Mouse (Mus musculus) neural tube, embryonic 15.5 days (tissue): ENCODE data around the gene Dnajc9. TPM values are rescaled to one million over a fixed set of nuclear protein-coding genes. Genes with fewer than 3 reads are reported as not detected.

Source experiments
- ATAC-seq: fragments of 200-750 bp; cut with Nextera tagmentation; 2 replicates; pipeline ENCODE4 v1.8.0; 2017; ENCODE audit warnings: mild to moderate bottlenecking, moderate TSS enrichment, moderate library complexity; ENCODE audit not compliant: low FRiP score
- H3K27ac ChIP-seq: fragments of 300-500 bp; sonication (generic); replicated peaks from 2 replicates; pipeline ENCODE4 v1.5.1; 2015; ENCODE audit warnings: mild to moderate bottlenecking, inconsistent platforms
- H3K27me3 ChIP-seq: fragments of 300-500 bp; sonication (generic); replicated peaks from 2 replicates; pipeline ENCODE4 v1.6.1; 2015; ENCODE audit warnings: inconsistent platforms
- H3K36me3 ChIP-seq: fragments of 300-500 bp; sonication (generic); 2 replicates; pipeline ENCODE4 v1.6.1; 2015; ENCODE audit warnings: inconsistent platforms
- H3K4me1 ChIP-seq: fragments of 300-500 bp; sonication (generic); 2 replicates; pipeline ENCODE4 v1.6.1; 2015; ENCODE audit warnings: inconsistent platforms
- H3K4me2 ChIP-seq: fragments of 300-500 bp; sonication (generic); 2 replicates; pipeline ENCODE4 v1.6.1; 2015; ENCODE audit warnings: inconsistent platforms, mild to moderate bottlenecking, moderate library complexity
- H3K4me3 ChIP-seq: fragments of 300-500 bp; sonication (generic); replicated peaks from 2 replicates; pipeline ENCODE4 v1.5.1; 2015; ENCODE audit warnings: mild to moderate bottlenecking, inconsistent platforms
- H3K9ac ChIP-seq: fragments of 300-500 bp; sonication (generic); replicated peaks from 2 replicates; pipeline ENCODE4 v1.6.1; 2015; ENCODE audit warnings: mild to moderate bottlenecking, inconsistent platforms
- H3K9me3 ChIP-seq: fragments of 300-500 bp; sonication (generic); replicated peaks from 2 replicates; pipeline ENCODE4 v1.6.1; 2016; ENCODE audit warnings: inconsistent platforms
- WGBS: fragments of 180-500 bp; shearing (Covaris S2); methylation state at CpG from one replicate; pipeline ENCODE4 v1.1.7; 2015; ENCODE audit warnings: mixed read lengths; 5-methylcytosine and 5-hydroxymethylcytosine counted together
- polyA plus RNA-seq: library from polyadenylated mRNA; unstranded; fragments of >200 nt; fragmentation: Nextera tagmentation; extraction: Ambion mirVana; gene quantifications from 2 replicates; pipeline ENCODE4 v1.2.1, GENCODE M21; 2015

Gene Dnajc9
- polyA plus RNA-seq, 1 experiment from 2014 or later: 115 TPM

GRCm38 (mm10) chr14:20347441-20347990, 41.2 kb downstream of the Dnajc9 start:
- Histone ChIP-seq H3K9ac (peak overlapping the region; percentile 74), H3K9me3 (no peaks in the 10 kb centered on the region), H3K4me3 (peak overlapping the region; percentile 93), H3K4me2 (peak overlapping the region; percentile 72), H3K27me3 (no peaks in the 10 kb centered on the region), H3K27ac (peak overlapping the region; percentile 96), H3K4me1 (peaks cover 34% of the 10 kb centered on the region), H3K36me3 (peaks cover 28% of the 10 kb centered on the region)
- WGBS: 5% methylated on average over 15 of the region's 15 CpGs
- ATAC-seq: peak; percentile 79

- ATAC-seq: no peak
- peaks cover 34% of the 10 kb centered on the region for H3K4me1 ChIP-seq
- H3K9ac ChIP-seq: no peak overlapping the region
- no peaks in the 10 kb centered on the region for H3K9me3 ChIP-seq
- 89% methylated on average over 9 of the region's 9 CpGs for WGBS
- peaks cover 36% of the 10 kb centered on the region for H3K36me3 ChIP-seq
- no peaks in the 10 kb centered on the region for H3K27me3 ChIP-seq
- H3K4me3 ChIP-seq: no peak overlapping the region
- H3K4me2 ChIP-seq: no peak overlapping the region
- no peak overlapping the region for H3K27ac ChIP-seq
Observed at GRCm38 (mm10) chr14:20345885-20346284, 42.8 kb downstream of the Dnajc9 start.

GRCm38 (mm10) chr14:20340866-20341265, 47.8 kb downstream of the Dnajc9 start:
- 85% methylated on average over 7 of the region's 7 CpGs for WGBS
- H3K9me3 ChIP-seq: no peaks in the 10 kb centered on the region
- H3K27ac ChIP-seq: no peak overlapping the region
- no peak overlapping the region for H3K4me3 ChIP-seq
- H3K27me3 ChIP-seq: no peaks in the 10 kb centered on the region
- no peak overlapping the region for H3K9ac ChIP-seq
- no peak for ATAC-seq
- no peak overlapping the region for H3K4me2 ChIP-seq
- H3K36me3 ChIP-seq: peaks cover 61% of the 10 kb centered on the region
- H3K4me1 ChIP-seq: peaks cover 8% of the 10 kb centered on the region

- no peak overlapping the region for H3K9ac ChIP-seq
- no peak overlapping the region for H3K4me3 ChIP-seq
- no peaks in the 10 kb centered on the region for H3K9me3 ChIP-seq
- peaks cover 62% of the 10 kb centered on the region for H3K36me3 ChIP-seq
- H3K27ac ChIP-seq: no peak overlapping the region
- H3K27me3 ChIP-seq: no peaks in the 10 kb centered on the region
- WGBS: 84% methylated on average over 8 of the region's 8 CpGs
- peaks cover 1% of the 10 kb centered on the region; the same call in 1 of the 2 replicates for H3K4me1 ChIP-seq
- H3K4me2 ChIP-seq: no peak overlapping the region
- ATAC-seq: no peak
Observed at GRCm38 (mm10) chr14:20340149-20340548, 48.6 kb downstream of the Dnajc9 start.

- Histone ChIP-seq H3K27me3 (no peaks in the 10 kb centered on the region), H3K4me3 (no peak overlapping the region), H3K36me3 (peaks cover 63% of the 10 kb centered on the region), H3K4me1 (no peaks in the 10 kb centered on the region), H3K9ac (no peak overlapping the region), H3K9me3 (no peaks in the 10 kb centered on the region), H3K4me2 (no peak overlapping the region), H3K27ac (no peak overlapping the region)
- WGBS: 96% methylated on average over 5 of the region's 5 CpGs
- ATAC-seq: no peak
Observed at GRCm38 (mm10) chr14:20339415-20339814, 49.3 kb downstream of the Dnajc9 start.

Other genes starting within 250 kb of the Dnajc9 start
- gene Kcnk5, start 207.1 kb downstream of the Dnajc9 start, polyA plus RNA-seq: 1.5 and 4.2 TPM in 2 replicates
- gene Kcnk16, start 119.7 kb downstream of the Dnajc9 start, polyA plus RNA-seq: 0.19 TPM in 1 of 2 replicates, not detected in the other
- 14.0 and 18.0 TPM in 2 replicates for gene Nudt13, start 94.2 kb downstream of the Dnajc9 start, polyA plus RNA-seq
- 48.4 and 51.3 TPM in 2 replicates for gene Ecd, start 40.8 kb downstream of the Dnajc9 start, polyA plus RNA-seq
- gene Fam149b, start 40.7 kb downstream of the Dnajc9 start, polyA plus RNA-seq: 40.8 and 41.2 TPM in 2 replicates
- gene Mrps16, start 4.7 kb upstream of the Dnajc9 start, polyA plus RNA-seq: 72.5 and 81.9 TPM in 2 replicates
- gene Cfap70, start 63.3 kb upstream of the Dnajc9 start, polyA plus RNA-seq: 0.96 and 1.3 TPM in 2 replicates
- gene Anxa7, start 91.2 kb upstream of the Dnajc9 start, polyA plus RNA-seq: 18.0 and 29.8 TPM in 2 replicates
- gene Mss51, start 108.0 kb upstream of the Dnajc9 start, polyA plus RNA-seq: 0.40 and 0.73 TPM in 2 replicates
- 79.9 and 89.5 TPM in 2 replicates for gene Ppp3cb, start 157.7 kb upstream of the Dnajc9 start, polyA plus RNA-seq